Mouse (Mus musculus) frontal cortex, adult (tissue): ENCODE results near the gene Icmt.

Experiments used
- ATAC-seq: cut with Nextera tagmentation; 2 replicates; pipeline ENCODE4 v1.9.2; 2017; ENCODE audit warnings: mild to moderate bottlenecking, moderate library complexity, mixed read lengths; ENCODE audit not compliant: low TSS enrichment

Icmt gene

DNA sequence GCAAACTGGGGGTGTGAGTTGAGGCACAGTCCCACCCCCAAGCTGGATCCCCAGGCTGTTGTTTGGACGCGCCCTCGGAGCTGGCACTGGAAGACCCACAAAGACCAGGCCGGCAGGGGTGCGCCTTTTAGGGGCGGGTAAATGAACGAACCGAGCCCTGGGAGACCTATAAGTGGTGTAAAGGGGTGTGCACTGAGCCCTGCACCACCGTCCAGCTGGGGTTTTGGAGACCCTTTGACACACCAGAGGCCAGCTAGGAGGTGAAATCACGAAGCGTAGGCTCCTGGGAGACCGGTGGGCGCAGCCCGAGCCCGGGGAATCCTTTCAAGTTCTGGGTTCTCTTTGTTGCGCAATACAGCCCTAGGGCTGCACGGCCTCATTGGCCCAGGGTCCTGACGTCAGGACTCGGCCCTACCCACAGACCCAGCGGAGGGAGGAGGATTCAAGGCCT, 22.3 kb upstream of the Icmt start:
- 0 out of 2 replicates have a peak, but pooled peaks have one; percentile 17 for ATAC-seq

DNA sequence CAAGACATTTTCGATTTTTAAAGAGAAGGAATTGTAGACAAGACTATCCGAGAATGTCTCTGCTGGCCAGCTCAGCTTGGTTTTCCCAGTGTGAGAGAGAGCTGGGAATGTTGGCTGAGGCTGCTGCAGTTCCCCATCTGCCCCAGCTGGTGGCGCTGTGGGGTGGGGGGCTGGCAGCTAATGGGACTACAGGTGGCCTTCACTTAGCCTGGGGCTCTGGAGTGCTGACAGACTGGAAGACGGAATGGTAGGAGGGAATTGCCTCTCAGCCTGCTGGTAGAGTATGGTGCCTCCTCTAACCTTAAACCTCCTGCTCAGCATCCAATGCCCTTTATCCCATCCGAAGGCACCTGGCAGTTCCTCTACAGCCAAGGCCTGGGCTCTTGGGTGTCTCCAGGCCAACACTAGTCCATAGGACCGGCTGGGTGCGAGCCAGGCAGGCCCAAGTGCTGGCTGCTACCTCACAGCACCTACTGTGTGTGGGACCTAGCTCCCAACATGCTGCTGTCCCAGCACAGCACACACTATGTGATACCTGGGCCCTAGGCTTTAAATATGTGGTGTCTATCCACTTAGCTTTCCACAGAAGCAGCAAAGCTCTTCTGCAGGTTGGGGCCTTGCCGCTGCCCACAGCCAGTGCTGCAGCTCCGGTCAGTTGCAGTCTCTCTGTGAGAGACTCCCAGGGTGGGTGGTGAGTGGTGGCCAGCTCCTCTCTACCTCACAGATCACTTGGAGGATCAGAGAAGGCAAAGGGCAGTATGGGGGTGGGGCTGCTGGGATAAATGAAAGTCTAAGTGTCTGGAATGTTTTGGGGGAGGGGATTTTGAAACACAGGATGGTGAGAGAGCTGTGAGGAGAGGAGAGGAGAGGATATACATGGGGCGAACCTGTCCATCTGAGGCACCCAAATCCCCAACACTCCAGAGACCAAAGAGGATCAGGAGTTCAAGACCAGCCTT, 20.4 kb upstream of the Icmt start:
- ATAC-seq = no peak

DNA sequence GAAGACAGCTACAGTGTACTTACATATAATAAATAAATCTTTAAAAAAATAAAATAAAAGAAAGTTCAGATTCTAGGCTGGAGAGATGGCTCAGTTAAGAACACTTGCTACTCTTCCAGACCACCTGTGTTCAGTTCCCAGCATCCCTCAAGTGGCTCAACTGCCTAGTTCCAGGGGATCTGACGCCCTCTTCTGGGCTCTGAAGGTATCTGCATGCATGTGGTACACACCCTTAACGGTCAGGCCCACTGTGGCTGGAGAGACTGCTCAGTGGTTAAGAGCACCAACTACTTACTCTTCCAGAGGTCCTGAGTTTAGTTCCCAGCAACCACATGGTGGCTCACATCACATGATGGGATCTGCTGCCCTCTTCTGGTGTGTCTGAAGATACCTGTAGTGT, 19.1 kb upstream of the Icmt start:
- no peak for ATAC-seq

- peak; percentile 47; the same call in 1 of the 2 replicates for ATAC-seq
These were observed 18.0 kb upstream of the Icmt start for GRCm38 (mm10) chr4:152278986-152279385.

GRCm38 (mm10) chr4:152281601-152282000, 15.4 kb upstream of the Icmt start:
- no peak for ATAC-seq

GRCm38 (mm10) chr4:152282721-152283120, 14.3 kb upstream of the Icmt start:
- ATAC-seq = no peak

DNA sequence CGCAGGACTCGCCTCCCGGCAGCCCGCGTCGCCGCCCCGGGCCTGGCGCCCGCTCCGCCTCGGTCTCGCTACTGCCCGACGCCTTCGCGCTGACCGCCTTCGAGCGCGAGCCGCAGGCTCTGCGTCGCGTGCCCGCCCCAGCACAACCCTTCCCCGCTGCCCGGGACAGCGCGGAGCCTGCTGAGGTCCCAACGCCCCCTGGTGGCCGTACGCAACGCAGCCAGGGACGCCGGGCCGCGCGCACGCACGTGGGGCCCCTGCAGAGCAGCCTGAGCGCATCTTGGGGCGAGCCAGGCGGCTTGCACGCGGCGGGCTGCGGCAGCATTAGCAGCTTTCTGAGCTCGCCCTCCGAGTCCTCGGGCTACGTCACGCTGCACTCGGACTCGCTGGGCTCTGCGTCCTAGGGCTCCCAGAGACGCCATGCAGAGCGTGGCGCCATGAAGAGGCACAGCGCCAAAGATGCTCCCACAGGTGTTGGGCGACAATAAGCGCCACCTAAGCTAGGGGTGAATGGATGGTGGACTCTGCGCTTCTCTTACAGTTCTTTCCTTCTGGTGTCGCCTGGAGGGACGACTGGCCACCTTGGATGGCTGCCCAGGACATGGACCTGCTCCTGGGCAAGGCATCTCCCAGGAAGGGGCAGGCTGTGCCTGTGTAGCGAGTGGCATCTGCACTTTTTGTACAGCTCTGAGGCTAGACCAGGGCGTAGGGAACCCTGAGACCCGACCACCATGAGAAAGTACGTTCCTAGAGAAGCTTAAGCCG, 13.7 kb upstream of the Icmt start:
- peak; percentile 47 for ATAC-seq

DNA sequence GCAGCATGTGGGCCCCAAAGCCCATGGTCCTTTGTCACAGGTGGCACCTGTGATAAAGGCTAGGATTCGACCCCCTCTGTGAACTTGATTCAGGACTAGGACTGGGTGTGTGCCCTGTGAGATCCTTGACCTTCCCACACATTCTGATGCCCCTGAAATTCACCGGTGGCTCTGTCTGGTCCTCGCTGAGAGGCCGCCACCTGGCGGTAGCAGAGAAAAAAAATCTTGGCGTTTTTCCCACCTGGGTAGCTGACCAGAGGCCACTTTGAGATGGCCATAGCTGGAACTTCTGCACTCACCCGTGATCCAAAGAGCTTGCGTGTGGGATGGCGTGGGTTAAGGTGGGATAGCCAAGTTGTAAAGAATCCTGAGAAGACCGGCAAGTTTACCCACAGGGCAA, 11.5 kb upstream of the Icmt start:
- ATAC-seq = no peak

GRCm38 (mm10) chr4:152286183-152286582, 10.8 kb upstream of the Icmt start:
- peak; percentile 39 for ATAC-seq

DNA sequence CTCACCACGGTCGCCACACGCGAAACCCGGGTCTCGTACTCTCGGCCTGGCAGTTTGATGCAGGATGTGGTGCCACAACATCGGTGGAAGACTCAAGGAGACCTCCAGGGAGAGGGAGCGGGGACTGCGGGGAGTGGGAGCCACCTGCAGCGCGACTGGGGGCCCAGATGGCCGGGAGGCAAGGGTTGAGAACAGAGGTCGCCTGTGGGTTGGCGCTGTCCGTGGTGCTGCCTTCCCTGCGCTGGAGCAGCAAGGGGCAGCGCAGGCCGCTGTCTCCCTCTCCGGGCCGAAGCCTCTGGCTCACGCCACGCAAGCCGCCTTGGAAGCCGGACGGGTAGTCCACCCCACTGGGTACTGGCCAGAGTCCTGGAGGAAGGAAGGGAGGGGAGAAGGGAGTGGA, 10.1 kb upstream of the Icmt start:
- no peak for ATAC-seq

DNA sequence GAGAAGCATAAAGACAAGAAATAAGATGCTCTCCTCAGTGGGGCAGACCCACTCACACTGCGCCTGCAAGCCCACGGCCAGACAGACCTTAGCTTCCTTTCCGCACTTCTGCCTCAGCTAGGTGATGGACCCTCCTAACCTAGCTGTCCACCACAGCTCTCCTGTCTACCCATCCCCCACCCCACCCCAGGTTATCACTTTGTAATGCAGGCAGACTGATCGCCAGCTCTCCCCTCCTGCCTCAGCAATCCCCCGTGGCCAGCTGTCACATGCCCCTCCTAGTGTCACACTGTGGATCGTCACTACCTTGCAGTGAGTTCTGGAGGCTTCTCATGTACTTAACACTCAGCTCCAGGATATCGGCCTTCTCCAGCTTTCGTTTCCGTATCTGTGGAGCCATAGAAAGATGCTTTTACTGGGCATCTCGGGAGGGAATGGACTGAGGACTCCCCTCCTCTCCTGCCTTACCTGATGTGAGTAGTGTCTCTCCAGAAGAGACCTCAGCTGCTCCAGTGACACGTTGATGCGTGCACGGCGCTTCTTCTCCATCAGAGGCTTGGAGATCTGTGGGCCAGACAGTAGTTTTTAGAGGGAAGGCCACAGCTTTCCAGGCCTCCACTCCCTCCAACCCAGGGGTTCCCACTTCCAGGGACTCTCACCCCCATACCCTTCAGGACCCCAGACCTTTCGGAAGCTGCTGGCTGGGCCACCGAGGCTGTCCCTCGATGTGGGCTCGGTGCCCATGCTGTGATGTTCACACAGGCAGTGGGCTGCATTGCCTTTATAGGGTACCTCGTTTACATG, 9.5 kb upstream of the Icmt start:
- ATAC-seq = no peak

DNA sequence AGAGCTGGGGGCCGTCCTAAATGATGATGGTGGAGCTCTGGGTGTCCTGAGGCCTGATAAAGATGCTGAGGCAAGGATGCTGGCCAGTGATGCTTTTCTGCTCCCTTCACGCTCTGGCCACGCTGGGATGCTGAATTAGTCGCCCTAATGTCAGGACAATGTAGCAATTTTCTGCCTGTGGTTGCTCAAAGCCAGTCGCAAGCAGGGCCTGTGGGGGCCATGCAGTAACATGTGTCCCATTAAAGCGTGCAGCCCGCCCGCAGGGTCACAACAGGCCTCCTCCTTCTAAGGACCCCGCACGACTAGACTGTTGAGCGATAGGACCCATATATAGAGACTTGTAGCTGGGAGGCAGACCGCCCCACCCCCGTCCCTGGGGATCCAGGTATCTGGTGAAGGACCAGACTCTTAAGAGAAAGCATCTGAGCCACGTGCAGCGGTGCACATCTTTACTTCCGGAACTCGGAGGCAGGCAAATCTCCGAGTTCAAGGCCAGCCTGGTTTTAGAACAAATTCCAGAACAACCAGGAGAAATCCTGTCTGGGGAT, 8.6 kb upstream of the Icmt start:
- ATAC-seq = no peak

- no peak for ATAC-seq
These were observed 6.6 kb upstream of the Icmt start for GRCm38 (mm10) chr4:152290385-152290784.

DNA sequence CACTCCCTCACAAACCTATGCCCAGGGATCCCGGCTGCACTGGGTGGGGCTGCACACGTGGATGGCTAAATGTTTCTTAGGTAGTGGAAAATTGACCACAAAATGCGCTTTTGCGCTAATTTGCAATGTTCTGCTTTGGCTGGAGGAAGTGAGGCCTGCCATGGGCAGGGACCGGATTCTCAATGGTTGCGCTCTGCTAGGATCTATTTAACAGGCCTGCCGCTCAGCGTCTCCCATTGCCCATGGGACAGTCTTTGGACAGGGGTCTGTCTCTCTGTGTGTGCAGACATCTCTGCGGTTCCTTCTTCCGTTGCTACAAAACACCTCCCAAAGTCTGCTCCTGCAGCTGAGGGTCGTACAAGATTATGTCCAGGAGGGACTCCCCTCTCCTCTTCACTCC, 6.0 kb upstream of the Icmt start:
- no peak for ATAC-seq

GRCm38 (mm10) chr4:152291562-152291961, 5.5 kb upstream of the Icmt start, which contains the start of gene Hes3:
Gene Hes3 (minus strand): TSS chr4:152291662.
- no peak for ATAC-seq

GRCm38 (mm10) chr4:152292102-152292765, 4.8 kb upstream of the Icmt start:
- no peak for ATAC-seq

- ATAC-seq = no peak
These were observed 2.7 kb upstream of the Icmt start for GRCm38 (mm10) chr4:152294188-152294929.

DNA sequence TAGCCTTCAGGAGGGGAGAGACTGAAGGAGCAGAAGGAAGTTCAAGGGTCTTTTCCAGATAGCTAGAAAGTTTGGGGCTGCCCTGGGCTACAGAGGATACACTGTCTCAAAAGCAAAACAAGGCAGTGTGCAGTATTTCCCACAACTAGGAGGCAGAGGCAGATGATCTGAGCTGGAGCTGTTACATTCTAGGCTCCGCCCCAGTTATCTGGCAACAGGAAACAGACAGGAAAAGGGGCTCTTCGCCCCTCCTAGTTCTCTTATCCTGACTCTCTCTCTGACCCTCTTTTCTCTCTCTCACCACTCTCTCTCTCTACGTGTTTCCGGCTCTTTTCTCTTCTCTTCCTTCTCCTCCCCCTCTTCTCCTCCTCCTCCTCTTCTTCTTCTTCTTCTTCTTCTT, 1.1 kb upstream of the Icmt start:
- ATAC-seq = no peak

DNA sequence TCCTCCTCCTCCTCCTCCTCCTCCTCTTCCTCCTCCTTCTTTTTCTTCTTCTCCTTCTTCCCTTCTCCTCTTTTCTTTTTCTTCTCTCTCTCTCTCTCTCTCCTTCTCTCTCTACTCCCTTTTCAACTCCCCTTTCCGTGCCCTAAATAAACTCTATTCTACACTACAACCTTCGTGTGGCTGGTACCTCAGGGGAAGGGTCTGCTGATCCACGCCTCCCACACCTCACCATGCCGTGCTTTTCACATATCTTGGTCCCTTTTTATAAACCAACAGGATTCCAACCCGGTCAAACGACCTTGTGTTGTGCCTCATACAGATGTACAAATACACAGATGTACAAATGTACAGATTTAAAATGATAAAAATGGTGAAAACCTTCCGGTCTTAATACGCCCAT, 656 bp upstream of the Icmt start:
- ATAC-seq = no peak

DNA sequence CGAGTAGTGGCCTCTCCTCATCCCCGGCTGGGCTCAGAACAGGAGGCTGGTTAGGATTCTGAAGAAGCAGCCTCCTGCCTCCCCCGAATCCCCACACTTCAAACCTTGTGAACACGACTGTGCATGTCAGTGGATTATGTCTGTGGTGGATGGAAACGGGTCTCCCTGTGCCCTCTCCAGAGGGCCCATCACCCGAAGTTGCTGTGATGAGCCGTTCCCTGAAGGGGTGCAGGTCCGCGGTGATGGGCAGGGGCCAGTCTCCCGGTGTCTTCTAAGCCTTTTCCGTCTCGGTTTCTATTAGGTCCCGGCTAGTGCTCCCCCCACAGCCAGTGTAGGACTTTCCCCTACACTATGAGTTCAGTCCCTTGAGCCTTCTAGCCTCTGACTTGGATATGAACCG, 1.8 kb downstream of the Icmt start:
- no peak for ATAC-seq
